Mouse (Mus musculus): Measurements from ENCODE around the gene Kif21a. TPM values are rescaled to one million over a fixed set of nuclear protein-coding genes. Genes with fewer than 3 reads are reported as not detected.

Kif21a gene
- polyA plus RNA-seq, 1 experiment from 2014 or later = 10.9 TPM

- Histone ChIP-seq H3K27ac (no peak overlapping the region), H3K9me3 (no peaks in the 10 kb centered on the region), H3K36me3 (no peaks in the 10 kb centered on the region), H3K4me2 (replicated peaks) (no peak overlapping the region), H3K4me1 (replicated peaks) (no peaks in the 10 kb centered on the region), H3K4me3 (replicated peaks) (no peak overlapping the region), H3K9ac (no peak overlapping the region), H3K27me3 (replicated peaks) (no peaks in the 10 kb centered on the region)
- 81% methylated on average over 12 of the region's 12 CpGs for WGBS
- no peak for ATAC-seq
These were observed 33.4 kb downstream of the Kif21a start for GRCm38 (mm10) chr15:91016366-91016765.

DNA sequence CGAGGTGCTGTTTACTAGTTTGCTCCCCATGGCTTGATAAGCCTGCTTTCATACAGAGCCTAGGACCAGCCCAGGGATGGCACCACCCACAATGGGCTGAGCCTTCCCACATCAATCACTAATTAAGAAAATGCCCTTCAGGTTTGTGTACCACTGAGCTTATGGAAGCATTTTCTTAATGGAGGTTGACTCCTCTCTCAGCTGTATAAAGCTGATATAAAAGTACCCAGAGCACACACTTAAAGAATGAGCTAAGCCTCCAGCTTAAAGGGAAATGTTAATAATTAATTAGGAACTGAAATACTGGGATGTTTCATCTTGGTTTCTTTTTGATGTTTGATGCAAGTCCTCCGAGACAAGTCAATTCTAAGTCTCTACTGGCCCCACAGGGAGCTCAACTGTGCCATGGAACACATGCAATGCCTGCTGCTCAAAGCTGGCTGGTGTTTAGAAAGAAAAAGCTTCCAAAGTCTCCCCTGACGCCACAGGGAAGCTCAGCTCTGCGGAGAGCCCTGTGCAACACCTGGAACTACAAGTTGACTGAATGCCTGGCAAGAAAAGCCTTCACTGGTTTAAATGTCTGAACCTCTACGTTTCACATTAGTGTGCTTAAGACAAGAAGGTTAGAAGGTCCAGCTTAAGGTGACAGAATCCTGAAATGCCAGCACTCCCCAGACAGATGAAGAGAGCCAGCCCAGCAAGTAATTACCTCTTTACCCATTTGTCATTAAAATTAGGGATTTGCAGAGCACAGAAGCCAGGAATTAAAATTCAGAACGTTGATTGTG is 36.8 kb downstream of the Kif21a start:
- WGBS = 24% methylated on average over 6 of the region's 6 CpGs
- Histone ChIP-seq H3K4me3 (replicated peaks) (no peak overlapping the region), H3K36me3 (no peaks in the 10 kb centered on the region), H3K9ac (no peak overlapping the region), H3K4me1 (replicated peaks) (0 out of 2 replicates have a peak, but pooled peaks cover 3% of the 10 kb centered on the region), H3K27me3 (replicated peaks) (no peaks in the 10 kb centered on the region), H3K27ac (peak overlapping the region; percentile 48; the same call in 1 of the 2 replicates), H3K4me2 (replicated peaks) (peak overlapping the region; percentile 45), H3K9me3 (no peaks in the 10 kb centered on the region)
- ATAC-seq = peak; percentile 50

- Histone ChIP-seq H3K4me2 (replicated peaks) (no peak overlapping the region), H3K9me3 (no peaks in the 10 kb centered on the region), H3K9ac (no peak overlapping the region), H3K36me3 (no peaks in the 10 kb centered on the region), H3K27ac (no peak overlapping the region), H3K4me3 (replicated peaks) (no peak overlapping the region), H3K4me1 (replicated peaks) (0 out of 2 replicates have a peak, but pooled peaks cover 3% of the 10 kb centered on the region), H3K27me3 (replicated peaks) (no peaks in the 10 kb centered on the region)
- 61% methylated on average over 4 of the region's 4 CpGs for WGBS
- no peak for ATAC-seq
These were observed 39.5 kb downstream of the Kif21a start for GRCm38 (mm10) chr15:91010218-91010617.

DNA sequence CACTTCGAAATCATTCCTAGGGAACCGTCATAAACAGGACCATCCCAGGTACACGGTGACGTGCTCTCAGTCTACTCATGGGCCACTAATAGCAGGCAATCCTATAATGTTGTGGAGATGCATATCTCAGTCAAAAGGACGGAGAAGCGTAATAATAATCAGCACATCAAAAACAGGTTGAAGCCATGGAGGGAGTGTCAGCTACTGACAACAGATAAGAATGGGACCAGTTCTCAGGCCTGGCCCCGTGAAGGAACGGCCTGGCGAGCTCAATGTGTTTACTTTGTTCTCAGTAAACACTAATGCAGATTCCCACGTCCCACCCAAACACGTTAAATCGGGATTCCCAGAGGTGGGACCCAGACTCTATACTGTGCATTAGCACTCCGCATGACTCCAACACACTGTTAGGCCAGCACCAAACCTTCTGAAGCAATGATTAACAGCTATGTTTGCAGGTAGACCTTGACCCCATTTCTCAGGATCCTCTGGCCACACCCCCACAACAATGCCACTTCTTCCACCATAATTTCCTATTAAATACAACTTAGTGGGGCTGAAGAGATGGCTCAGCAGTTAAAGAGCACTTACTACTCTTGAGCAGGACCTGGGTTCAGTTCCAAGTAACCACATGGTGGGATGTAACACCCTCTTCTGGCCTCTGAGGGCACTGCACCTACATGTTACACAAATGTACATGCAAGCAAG is 42.5 kb downstream of the Kif21a start:
- peak; percentile 92 for ATAC-seq
- Histone ChIP-seq H3K9ac (no peak overlapping the region), H3K27me3 (replicated peaks) (no peaks in the 10 kb centered on the region), H3K4me3 (replicated peaks) (no peak overlapping the region), H3K36me3 (no peaks in the 10 kb centered on the region), H3K27ac (no peak overlapping the region), H3K9me3 (no peaks in the 10 kb centered on the region), H3K4me1 (replicated peaks) (0 out of 2 replicates have a peak, but pooled peaks cover 3% of the 10 kb centered on the region), H3K4me2 (replicated peaks) (0 out of 2 replicates have a peak overlapping the region, but pooled peaks have one; percentile 9)
- 57% methylated on average over 13 of the region's 13 CpGs for WGBS

DNA sequence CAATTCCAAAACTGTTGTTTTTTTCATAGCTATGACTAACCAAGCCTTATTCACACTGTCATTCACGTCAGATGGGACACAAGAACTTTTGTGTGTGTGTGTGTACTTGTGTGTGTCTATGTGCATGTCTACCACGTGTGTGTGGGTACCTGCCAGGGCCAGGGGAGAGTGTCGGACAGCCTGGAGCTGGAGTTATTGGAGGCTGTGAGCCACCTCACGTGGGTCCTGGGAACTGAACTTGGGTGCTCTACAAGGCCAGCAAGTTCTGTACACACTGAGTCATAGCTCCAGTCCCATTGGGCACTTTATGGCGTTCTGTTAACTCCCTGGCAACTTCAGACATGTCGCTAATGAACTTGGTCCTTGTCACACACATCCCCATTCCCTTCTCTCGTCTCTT is 45.0 kb downstream of the Kif21a start:
- H3K27ac ChIP-seq = no peak overlapping the region
- no peaks in the 10 kb centered on the region for H3K4me1 ChIP-seq (replicated peaks)
- no peak overlapping the region for H3K9ac ChIP-seq
- H3K4me3 ChIP-seq (replicated peaks) = no peak overlapping the region
- H3K36me3 ChIP-seq = no peaks in the 10 kb centered on the region
- no peak for ATAC-seq
- H3K9me3 ChIP-seq = no peaks in the 10 kb centered on the region
- no peaks in the 10 kb centered on the region for H3K27me3 ChIP-seq (replicated peaks)
- 87% methylated on average over 7 of the region's 7 CpGs for WGBS
- H3K4me2 ChIP-seq (replicated peaks) = no peak overlapping the region

- Histone ChIP-seq H3K9ac (no peak overlapping the region), H3K27me3 (replicated peaks) (no peaks in the 10 kb centered on the region), H3K27ac (no peak overlapping the region), H3K36me3 (no peaks in the 10 kb centered on the region), H3K4me2 (replicated peaks) (no peak overlapping the region), H3K9me3 (no peaks in the 10 kb centered on the region), H3K4me3 (replicated peaks) (no peak overlapping the region), H3K4me1 (replicated peaks) (no peaks in the 10 kb centered on the region)
- no peak for ATAC-seq
- WGBS = 89% methylated on average over 10 of the region's 10 CpGs
These were observed 48.6 kb downstream of the Kif21a start for GRCm38 (mm10) chr15:91001037-91001616.

DNA sequence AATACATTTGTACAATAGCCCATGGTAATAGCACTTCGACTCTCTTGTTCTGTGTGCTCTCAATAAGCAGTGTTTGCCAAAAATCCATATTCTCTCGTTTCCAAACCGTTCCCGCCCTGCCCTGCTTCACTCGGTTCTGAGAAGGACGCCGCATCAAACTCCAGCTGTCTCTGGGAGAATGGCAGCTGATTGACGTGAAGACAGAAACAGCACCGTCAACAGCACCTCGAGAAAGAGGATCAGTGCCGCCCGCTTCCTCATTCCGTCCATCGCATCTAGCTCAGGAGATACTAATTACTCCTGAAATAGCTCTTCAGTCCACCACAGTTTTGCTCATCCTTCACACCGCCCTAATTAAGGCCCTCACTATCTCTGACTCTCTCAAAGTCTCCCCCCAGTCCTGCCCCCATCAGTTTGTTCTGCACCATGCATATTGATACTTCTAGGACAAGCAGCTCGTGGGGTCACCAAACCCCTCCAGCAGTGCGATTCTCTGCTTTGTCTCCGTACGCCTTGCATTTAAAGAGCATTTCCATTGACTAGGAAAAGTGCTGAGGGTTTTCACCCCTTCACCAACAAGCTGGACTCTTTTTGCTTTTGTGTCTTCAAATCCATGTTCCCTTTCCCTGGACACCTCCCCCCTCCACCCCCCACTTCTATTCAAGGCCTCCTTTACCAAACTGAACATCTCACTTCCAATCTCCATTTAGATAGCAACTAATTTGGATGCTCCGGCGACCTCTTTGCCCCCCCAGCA is 49.3 kb downstream of the Kif21a start:
- Histone ChIP-seq H3K4me2 (replicated peaks) (no peak overlapping the region), H3K27ac (no peak overlapping the region), H3K4me1 (replicated peaks) (no peaks in the 10 kb centered on the region), H3K9me3 (no peaks in the 10 kb centered on the region), H3K36me3 (no peaks in the 10 kb centered on the region), H3K27me3 (replicated peaks) (no peaks in the 10 kb centered on the region), H3K4me3 (replicated peaks) (no peak overlapping the region), H3K9ac (no peak overlapping the region)
- 90% methylated on average over 21 of the region's 21 CpGs for WGBS
- ATAC-seq = no peak

GRCm38 (mm10) chr15:90992871-90993270 is 56.9 kb downstream of the Kif21a start:
- no peak for ATAC-seq
- Histone ChIP-seq H3K27ac (no peak overlapping the region), H3K4me3 (replicated peaks) (no peak overlapping the region), H3K4me2 (replicated peaks) (no peak overlapping the region), H3K27me3 (replicated peaks) (no peaks in the 10 kb centered on the region), H3K9me3 (no peaks in the 10 kb centered on the region), H3K4me1 (replicated peaks) (no peaks in the 10 kb centered on the region), H3K36me3 (no peaks in the 10 kb centered on the region), H3K9ac (no peak overlapping the region)
- WGBS = 71% methylated on average over 2 of the region's 2 CpGs

GRCm38 (mm10) chr15:90992388-90992787 is 57.4 kb downstream of the Kif21a start:
- Histone ChIP-seq H3K4me2 (replicated peaks) (no peak overlapping the region), H3K4me3 (replicated peaks) (no peak overlapping the region), H3K27ac (no peak overlapping the region), H3K9me3 (no peaks in the 10 kb centered on the region), H3K36me3 (no peaks in the 10 kb centered on the region), H3K9ac (no peak overlapping the region), H3K27me3 (replicated peaks) (no peaks in the 10 kb centered on the region), H3K4me1 (replicated peaks) (no peaks in the 10 kb centered on the region)
- ATAC-seq = peak; percentile 65
- WGBS = 81% methylated on average over 14 of the region's 14 CpGs

- no peaks in the 10 kb centered on the region for H3K27me3 ChIP-seq (replicated peaks)
- no peak overlapping the region for H3K4me3 ChIP-seq (replicated peaks)
- no peaks in the 10 kb centered on the region for H3K9me3 ChIP-seq
- ATAC-seq = no peak
- 74% methylated on average over 4 of the region's 4 CpGs for WGBS
- no peaks in the 10 kb centered on the region for H3K36me3 ChIP-seq
- no peaks in the 10 kb centered on the region for H3K4me1 ChIP-seq (replicated peaks)
- no peak overlapping the region for H3K4me2 ChIP-seq (replicated peaks)
- H3K9ac ChIP-seq = no peak overlapping the region
- H3K27ac ChIP-seq = no peak overlapping the region
These were observed 57.9 kb downstream of the Kif21a start for GRCm38 (mm10) chr15:90991843-90992242.

DNA sequence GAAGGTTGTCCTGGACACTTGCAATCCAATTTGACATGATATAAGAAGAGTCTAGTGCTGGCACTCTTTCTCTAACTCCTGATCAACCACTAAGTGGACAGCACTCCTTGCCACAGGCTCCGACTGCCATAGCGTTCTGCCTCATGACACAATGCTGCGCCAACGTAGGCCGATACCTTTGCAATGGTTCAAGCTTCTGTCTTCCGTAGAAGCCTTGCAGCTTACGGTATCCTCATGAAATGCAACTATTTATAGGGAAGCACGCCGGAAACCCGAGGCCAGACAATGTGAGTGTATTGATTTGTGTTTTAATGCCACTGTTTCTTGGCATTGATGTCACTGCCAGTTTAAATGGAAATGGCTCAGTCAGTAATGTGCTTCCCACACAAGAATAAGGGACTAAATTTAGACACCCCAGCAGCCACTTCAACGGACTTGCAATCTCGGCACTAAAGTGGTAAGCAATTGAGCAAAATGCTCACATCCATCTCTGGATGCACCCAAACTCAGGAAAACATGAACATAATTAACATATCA is 62.0 kb downstream of the Kif21a start:
- Histone ChIP-seq H3K36me3 (no peaks in the 10 kb centered on the region), H3K4me1 (replicated peaks) (no peaks in the 10 kb centered on the region), H3K9me3 (no peaks in the 10 kb centered on the region), H3K4me3 (replicated peaks) (no peak overlapping the region), H3K4me2 (replicated peaks) (no peak overlapping the region), H3K9ac (no peak overlapping the region), H3K27ac (no peak overlapping the region), H3K27me3 (replicated peaks) (no peaks in the 10 kb centered on the region)
- no peak for ATAC-seq
- WGBS = 94% methylated on average over 12 of the region's 12 CpGs

- H3K36me3 ChIP-seq = peaks cover 3% of the 10 kb centered on the region; the same call in 1 of the 2 replicates
- no peaks in the 10 kb centered on the region for H3K9me3 ChIP-seq
- no peaks in the 10 kb centered on the region for H3K27me3 ChIP-seq (replicated peaks)
- H3K4me2 ChIP-seq (replicated peaks) = no peak overlapping the region
- H3K27ac ChIP-seq = no peak overlapping the region
- WGBS = 74% methylated on average over 5 of the region's 5 CpGs
- no peaks in the 10 kb centered on the region for H3K4me1 ChIP-seq (replicated peaks)
- H3K9ac ChIP-seq = no peak overlapping the region
- ATAC-seq = no peak
- H3K4me3 ChIP-seq (replicated peaks) = no peak overlapping the region
These were observed 73.8 kb downstream of the Kif21a start for GRCm38 (mm10) chr15:90975914-90976313.
